Mouse (Mus musculus) CD4-positive helper T cell, adult 2 months (primary cell): Measurements from ENCODE around the gene D16Ertd472e.
"Not testable (repeated sequence)": the region's sequence is repeated elsewhere in the genome, so short reads cannot be mapped to it uniquely, and the experiment has no call there.

Experiments
- DNase-seq: peaks from one replicate; pipeline ENCODE4 v3.0.0-alpha.2; 2012; ENCODE audit warnings: low read depth, missing footprints, low spot score

Gene D16Ertd472e

GRCm38 (mm10) chr16:78573016-78573415 is 3.5 kb downstream of the D16Ertd472e start:
- DNase-seq: no peak

GRCm38 (mm10) chr16:78564110-78564821 is 12.2 kb downstream of the D16Ertd472e start:
- DNase-seq: peak; percentile 58

- peak; percentile 77 for DNase-seq
Measured at GRCm38 (mm10) chr16:78563093-78563971, 13.2 kb downstream of the D16Ertd472e start.

GRCm38 (mm10) chr16:78560627-78561026 is 15.9 kb downstream of the D16Ertd472e start:
- no peak for DNase-seq

- DNase-seq: peak; percentile 89
Measured at GRCm38 (mm10) chr16:78560063-78560462, 16.4 kb downstream of the D16Ertd472e start.

GRCm38 (mm10) chr16:78557573-78557972 is 18.9 kb downstream of the D16Ertd472e start:
- DNase-seq: peak; percentile 74

GRCm38 (mm10) chr16:78554911-78555648 is 21.4 kb downstream of the D16Ertd472e start:
- DNase-seq: no peak

GRCm38 (mm10) chr16:78547367-78547766 is 29.1 kb downstream of the D16Ertd472e start:
- DNase-seq: peak; percentile 48

GRCm38 (mm10) chr16:78546529-78546928 is 30.0 kb downstream of the D16Ertd472e start:
- DNase-seq: peak; percentile 76

- DNase-seq: peak; percentile 92
Measured at GRCm38 (mm10) chr16:78540376-78541246, 35.9 kb downstream of the D16Ertd472e start.

- DNase-seq: peak; percentile 44
Measured at GRCm38 (mm10) chr16:78537798-78538422, 38.6 kb downstream of the D16Ertd472e start.

GRCm38 (mm10) chr16:78537322-78537721 is 39.2 kb downstream of the D16Ertd472e start:
- DNase-seq: peak; percentile 62

- DNase-seq: no peak
Measured at GRCm38 (mm10) chr16:78534468-78534867, 42.0 kb downstream of the D16Ertd472e start.

- peak; percentile 60 for DNase-seq
Measured at GRCm38 (mm10) chr16:78531957-78532605, 44.4 kb downstream of the D16Ertd472e start.

- no peak for DNase-seq
Measured at GRCm38 (mm10) chr16:78522974-78523373, 53.5 kb downstream of the D16Ertd472e start.

- no peak for DNase-seq
Measured at GRCm38 (mm10) chr16:78518697-78519096, 57.8 kb downstream of the D16Ertd472e start.

- no peak for DNase-seq
Measured at GRCm38 (mm10) chr16:78517171-78517570, 59.3 kb downstream of the D16Ertd472e start.

- DNase-seq: no peak
Measured at GRCm38 (mm10) chr16:78511526-78511925, 65.0 kb downstream of the D16Ertd472e start.

- no peak for DNase-seq
Measured at GRCm38 (mm10) chr16:78502492-78502891, 74.0 kb downstream of the D16Ertd472e start.

- not testable (repeated sequence) for DNase-seq
Measured at GRCm38 (mm10) chr16:78492696-78493095, 83.8 kb downstream of the D16Ertd472e start.
